Mouse (Mus musculus): ENCODE measurements around the gene Gm7271. TPM values are rescaled to one million over a fixed set of nuclear protein-coding genes. Genes with fewer than 3 reads are reported as not detected.
A peak's percentile ranks its signal among the peaks of the same experiment; 100 is the strongest.

Gm7271 gene
- not detected in 2 replicates for polyA plus RNA-seq (2012; ENCODE audit: insufficient read depth, low replicate concordance)

DNA sequence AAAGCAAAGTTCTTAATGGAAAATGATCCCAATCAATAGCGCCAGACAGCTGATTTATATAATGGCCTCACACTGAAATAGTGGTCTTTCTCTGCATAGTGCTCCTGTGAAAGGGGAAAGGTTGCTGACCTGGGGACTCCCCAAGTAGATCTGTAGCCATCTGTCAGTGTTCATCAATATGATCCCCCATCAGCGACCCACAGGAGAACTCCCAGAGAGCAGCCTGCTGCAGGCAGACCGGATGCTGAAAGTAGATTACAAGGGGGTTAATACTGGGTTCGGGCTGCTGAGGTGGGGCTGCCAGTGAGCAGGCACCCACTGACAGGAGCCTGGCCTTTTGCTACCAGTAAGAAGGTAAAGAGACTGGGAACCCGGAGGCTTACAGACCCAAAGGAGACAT is at the start of gene Gm7271:
TSS of gene Gm7271 (plus strand) at position 230 of the 400 bp plus-strand sequence.
- H3K4me1 ChIP-seq: peaks cover 13% of the 10 kb centered on the region
- H3K9me3 ChIP-seq: peaks cover 27% of the 10 kb centered on the region
- H3K36me3 ChIP-seq (replicated peaks; ENCODE audit: low read length): no peaks in the 10 kb centered on the region
- no peak within 1 kb of the TSS for H3K4me3 ChIP-seq (replicated peaks)
- peaks cover 14% of the 10 kb centered on the region for H3K27me3 ChIP-seq (replicated peaks)
- TF ChIP-seq FLI1 (IDR thresholded peaks at IDR 0.05; ENCODE audit: low read length) (no peak), GATA1 (IDR thresholded peaks at IDR 0.05; ENCODE audit: borderline replicate concordance, low read length) (no peak)

- Histone ChIP-seq H3K36me3 (replicated peaks; ENCODE audit: low read length) (no peaks in the 10 kb centered on the region), H3K4me3 (replicated peaks) (no peak overlapping the region), H3K4me1 (no peaks in the 10 kb centered on the region), H3K9me3 (peaks cover 14% of the 10 kb centered on the region), H3K27me3 (replicated peaks) (peaks cover 3% of the 10 kb centered on the region)
- no peak for TF ChIP-seq GATA1 (IDR thresholded peaks at IDR 0.05; ENCODE audit: borderline replicate concordance, low read length)
- no peak for TF ChIP-seq FLI1 (IDR thresholded peaks at IDR 0.05; ENCODE audit: low read length)
These were observed 46.7 kb upstream of the Gm7271 start for GRCm38 (mm10) chr5:76437100-76437499.

GRCm38 (mm10) chr5:76437696-76438095 is 46.1 kb upstream of the Gm7271 start:
- Histone ChIP-seq H3K4me1 (no peaks in the 10 kb centered on the region), H3K36me3 (replicated peaks; ENCODE audit: low read length) (no peaks in the 10 kb centered on the region), H3K4me3 (replicated peaks) (no peak overlapping the region), H3K27me3 (replicated peaks) (peaks cover 5% of the 10 kb centered on the region), H3K9me3 (peaks cover 20% of the 10 kb centered on the region)
- TF ChIP-seq GATA1 (IDR thresholded peaks at IDR 0.05; ENCODE audit: borderline replicate concordance, low read length) (no peak), FLI1 (IDR thresholded peaks at IDR 0.05; ENCODE audit: low read length) (no peak)

GRCm38 (mm10) chr5:76441431-76441830 is 42.4 kb upstream of the Gm7271 start:
- H3K36me3 ChIP-seq (replicated peaks; ENCODE audit: low read length): no peaks in the 10 kb centered on the region
- peaks cover 12% of the 10 kb centered on the region for H3K9me3 ChIP-seq
- H3K4me3 ChIP-seq (replicated peaks): no peak overlapping the region
- H3K4me1 ChIP-seq: no peaks in the 10 kb centered on the region
- peaks cover 13% of the 10 kb centered on the region for H3K27me3 ChIP-seq (replicated peaks)
- TF ChIP-seq FLI1 (IDR thresholded peaks at IDR 0.05; ENCODE audit: low read length) (no peak), GATA1 (IDR thresholded peaks at IDR 0.05; ENCODE audit: borderline replicate concordance, low read length) (no peak)

DNA sequence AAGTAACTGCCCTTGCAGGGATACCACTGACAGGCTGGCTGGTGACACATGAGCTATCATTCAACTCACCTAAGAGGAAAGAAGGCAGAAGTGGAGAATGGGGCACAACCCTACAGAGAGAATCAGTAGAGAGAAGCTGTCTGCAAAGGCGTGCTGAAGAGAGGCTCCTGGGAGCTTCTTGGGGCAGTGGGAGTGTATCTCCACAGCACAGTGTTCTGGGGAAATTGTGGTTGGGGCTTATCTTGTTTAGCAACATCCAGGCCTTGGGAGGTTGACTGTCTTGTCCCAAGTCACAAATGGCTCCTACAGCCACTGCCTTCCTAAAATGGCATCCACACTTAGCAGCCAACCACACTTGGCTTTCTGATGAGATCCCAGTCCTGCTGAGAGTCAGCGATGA is 8.9 kb upstream of the Gm7271 start:
- Histone ChIP-seq H3K27me3 (replicated peaks) (no peaks in the 10 kb centered on the region), H3K9me3 (peaks cover 2% of the 10 kb centered on the region), H3K4me1 (peaks cover 38% of the 10 kb centered on the region), H3K4me3 (replicated peaks) (peak overlapping the region; percentile 62), H3K36me3 (replicated peaks; ENCODE audit: low read length) (peaks cover 2% of the 10 kb centered on the region)
- TF ChIP-seq GATA1 (IDR thresholded peaks at IDR 0.05; ENCODE audit: borderline replicate concordance, low read length) (peak; percentile 56; the same call in 1 of the 3 replicates), FLI1 (IDR thresholded peaks at IDR 0.05; ENCODE audit: low read length) (no peak)

DNA sequence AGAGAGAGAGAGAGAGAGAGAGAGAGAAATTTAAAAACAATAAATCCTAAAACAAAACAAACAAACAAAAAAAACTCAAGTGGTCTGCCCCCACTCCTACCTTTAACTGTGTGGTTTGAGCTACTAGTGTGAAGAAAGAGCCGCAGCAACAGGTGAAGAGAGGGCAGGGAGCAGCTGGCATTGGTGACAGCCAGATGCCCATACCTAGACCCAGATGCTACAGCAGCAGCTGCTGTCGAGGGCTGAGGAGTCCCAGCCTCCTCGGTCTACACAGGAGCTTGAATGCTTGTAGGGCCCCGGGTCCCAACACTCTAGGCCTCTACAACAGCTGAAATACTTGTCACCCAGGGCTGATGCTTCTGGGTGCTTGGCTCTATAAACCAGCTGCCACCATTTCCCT is 7.0 kb upstream of the Gm7271 start:
- H3K9me3 ChIP-seq: peaks cover 5% of the 10 kb centered on the region
- no peak overlapping the region for H3K4me3 ChIP-seq (replicated peaks)
- peaks cover 2% of the 10 kb centered on the region for H3K36me3 ChIP-seq (replicated peaks; ENCODE audit: low read length)
- peaks cover 38% of the 10 kb centered on the region for H3K4me1 ChIP-seq
- no peaks in the 10 kb centered on the region for H3K27me3 ChIP-seq (replicated peaks)
- no peak for TF ChIP-seq FLI1 (IDR thresholded peaks at IDR 0.05; ENCODE audit: low read length)
- TF ChIP-seq GATA1 (IDR thresholded peaks at IDR 0.05; ENCODE audit: borderline replicate concordance, low read length): no peak

- H3K4me3 ChIP-seq (replicated peaks): no peak overlapping the region
- peaks cover 38% of the 10 kb centered on the region for H3K4me1 ChIP-seq
- H3K36me3 ChIP-seq (replicated peaks; ENCODE audit: low read length): peaks cover 2% of the 10 kb centered on the region
- TF ChIP-seq GATA1 (IDR thresholded peaks at IDR 0.05; ENCODE audit: borderline replicate concordance, low read length) (no peak), FLI1 (IDR thresholded peaks at IDR 0.05; ENCODE audit: low read length) (no peak)
- peaks cover 1% of the 10 kb centered on the region for H3K27me3 ChIP-seq (replicated peaks)
- peaks cover 9% of the 10 kb centered on the region for H3K9me3 ChIP-seq
These were observed 6.1 kb upstream of the Gm7271 start for GRCm38 (mm10) chr5:76477764-76478163.

DNA sequence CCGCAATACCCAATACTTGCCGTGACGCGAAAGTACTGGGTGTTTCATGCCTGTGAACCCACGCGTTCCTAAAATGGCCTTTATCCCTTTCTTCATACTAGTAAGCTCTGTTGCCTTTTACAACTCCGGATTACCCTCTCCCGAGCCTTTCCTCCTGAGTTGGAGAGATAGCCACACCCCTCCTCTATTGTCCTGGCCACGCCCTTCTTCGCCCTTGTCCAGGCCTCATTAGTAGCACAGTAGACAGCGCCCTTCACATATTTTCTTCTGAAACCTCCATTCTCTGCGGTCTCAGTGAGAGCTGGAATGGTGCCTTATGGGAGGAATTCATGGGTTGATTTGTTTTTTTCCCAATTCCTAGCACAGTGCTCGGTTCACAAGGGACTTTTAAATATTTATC is 11.3 kb downstream of the Gm7271 start:
- Histone ChIP-seq H3K4me3 (replicated peaks) (no peak overlapping the region), H3K36me3 (replicated peaks; ENCODE audit: low read length) (no peaks in the 10 kb centered on the region), H3K4me1 (0 out of 2 replicates have a peak, but pooled peaks cover 3% of the 10 kb centered on the region), H3K27me3 (replicated peaks) (peaks cover 13% of the 10 kb centered on the region), H3K9me3 (peaks cover 19% of the 10 kb centered on the region)
- TF ChIP-seq GATA1 (IDR thresholded peaks at IDR 0.05; ENCODE audit: borderline replicate concordance, low read length) (no peak), FLI1 (IDR thresholded peaks at IDR 0.05; ENCODE audit: low read length) (no peak)

DNA sequence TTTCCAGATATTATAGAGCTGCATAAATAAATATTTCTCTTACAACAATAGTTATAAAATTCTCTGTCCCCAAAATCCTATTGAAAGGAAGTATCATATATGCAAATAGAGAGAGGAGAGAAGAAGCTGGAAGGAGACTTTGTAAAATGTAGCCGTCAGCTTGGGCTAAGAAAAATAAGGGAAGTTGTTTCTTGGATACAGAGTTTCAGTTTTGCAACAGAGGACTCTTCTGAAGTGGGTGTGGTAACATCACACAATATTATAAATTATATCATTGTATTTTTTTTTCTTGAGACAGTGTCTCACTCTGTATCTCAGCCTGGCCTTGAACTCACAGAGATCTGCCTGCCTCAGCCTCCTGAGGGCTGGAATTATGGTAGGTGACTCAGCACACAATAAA is 38.6 kb downstream of the Gm7271 start:
- Histone ChIP-seq H3K27me3 (replicated peaks) (no peaks in the 10 kb centered on the region), H3K36me3 (replicated peaks; ENCODE audit: low read length) (no peaks in the 10 kb centered on the region), H3K4me1 (peaks cover 37% of the 10 kb centered on the region), H3K9me3 (no peaks in the 10 kb centered on the region), H3K4me3 (replicated peaks) (no peak overlapping the region)
- TF ChIP-seq GATA1 (IDR thresholded peaks at IDR 0.05; ENCODE audit: borderline replicate concordance, low read length) (no peak), FLI1 (IDR thresholded peaks at IDR 0.05; ENCODE audit: low read length) (no peak)

- no peaks in the 10 kb centered on the region for H3K36me3 ChIP-seq (replicated peaks; ENCODE audit: low read length)
- H3K4me3 ChIP-seq (replicated peaks): peak overlapping the region; percentile 83
- no peaks in the 10 kb centered on the region for H3K27me3 ChIP-seq (replicated peaks)
- no peaks in the 10 kb centered on the region for H3K9me3 ChIP-seq
- TF ChIP-seq GATA1 (IDR thresholded peaks at IDR 0.05; ENCODE audit: borderline replicate concordance, low read length) (no peak), FLI1 (IDR thresholded peaks at IDR 0.05; ENCODE audit: low read length) (no peak)
- H3K4me1 ChIP-seq: peaks cover 40% of the 10 kb centered on the region
These were observed 40.8 kb downstream of the Gm7271 start for GRCm38 (mm10) chr5:76524623-76525022.

GRCm38 (mm10) chr5:76525066-76525465 is 41.2 kb downstream of the Gm7271 start:
- H3K4me3 ChIP-seq (replicated peaks): peak overlapping the region; percentile 83

More at GRCm38 (mm10) chr5:76525066-76525465, 41.2 kb downstream of the Gm7271 start:
- Histone ChIP-seq H3K4me1 (peaks cover 44% of the 10 kb centered on the region), H3K36me3 (replicated peaks; ENCODE audit: low read length) (no peaks in the 10 kb centered on the region), H3K9me3 (no peaks in the 10 kb centered on the region), H3K27me3 (replicated peaks) (no peaks in the 10 kb centered on the region)
- no peak for TF ChIP-seq GATA1 (IDR thresholded peaks at IDR 0.05; ENCODE audit: borderline replicate concordance, low read length)
- no peak for TF ChIP-seq FLI1 (IDR thresholded peaks at IDR 0.05; ENCODE audit: low read length)
